Mouse (Mus musculus) layer of hippocampus, adult 18-20 months (tissue): ENCODE measurements at regions not wholly inside any gene's neighbourhood (a gene's known extent, or its start where the extent isn't known, plus 50 kb on each side); places are given as distances from the start of the nearest gene placed in this dataset.

Source experiments
- DNase-seq, 2 experiments: peaks; one replicate each; pipeline ENCODE4 v3.0.0; 2022; ENCODE audit warnings: low spot score in 2 of 2

GRCm38 (mm10) chr7:121214181-121214580, 132.7 kb downstream of the Otoa start:
- DNase-seq, result peak in 1 of 2 experiments; percentile 21

DNA sequence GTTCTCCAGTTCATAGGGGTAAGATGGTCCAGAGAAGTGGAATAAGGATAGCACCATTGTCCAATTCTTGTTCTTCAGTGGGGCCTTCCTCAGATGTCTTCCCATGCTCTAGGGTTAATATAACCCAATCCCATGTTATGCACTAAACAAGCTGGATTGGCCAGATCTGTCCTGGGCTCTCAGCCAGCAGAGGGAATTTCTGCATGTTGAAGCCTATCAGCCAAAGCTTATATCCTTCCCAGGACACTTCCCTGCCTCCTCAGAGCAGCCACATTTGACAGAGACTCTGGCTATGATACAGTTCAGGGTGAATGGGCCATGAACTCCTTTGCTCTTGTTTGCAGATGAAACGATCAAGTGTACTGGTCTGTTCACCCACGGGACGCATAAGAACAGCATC, 133.6 kb downstream of the Otoa start:
- DNase-seq, result no peak

GRCm38 (mm10) chr7:121215735-121216134, 134.3 kb downstream of the Otoa start:
- DNase-seq, result peak in 1 of 2 experiments; percentile 17

DNA sequence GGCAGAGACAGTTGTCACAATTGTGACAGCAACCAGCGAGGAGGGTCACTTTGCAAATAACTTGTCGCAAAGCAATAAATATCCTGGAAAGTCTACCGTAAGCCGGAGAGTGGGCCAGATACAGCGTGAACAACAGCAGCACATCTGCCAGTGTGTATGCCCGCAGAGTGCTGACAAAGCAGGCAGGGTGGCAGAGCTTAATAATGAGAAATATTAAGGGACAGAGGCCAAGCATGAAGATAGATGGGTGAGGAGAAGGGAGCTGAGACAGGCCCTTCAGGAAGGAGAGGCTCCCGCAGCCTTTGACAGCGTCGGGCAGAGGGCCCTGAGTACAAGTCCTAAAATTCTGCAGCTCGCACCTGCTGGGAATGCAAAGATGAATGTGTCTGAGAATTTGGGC, 136.6 kb downstream of the Otoa start:
- no peak for DNase-seq

DNA sequence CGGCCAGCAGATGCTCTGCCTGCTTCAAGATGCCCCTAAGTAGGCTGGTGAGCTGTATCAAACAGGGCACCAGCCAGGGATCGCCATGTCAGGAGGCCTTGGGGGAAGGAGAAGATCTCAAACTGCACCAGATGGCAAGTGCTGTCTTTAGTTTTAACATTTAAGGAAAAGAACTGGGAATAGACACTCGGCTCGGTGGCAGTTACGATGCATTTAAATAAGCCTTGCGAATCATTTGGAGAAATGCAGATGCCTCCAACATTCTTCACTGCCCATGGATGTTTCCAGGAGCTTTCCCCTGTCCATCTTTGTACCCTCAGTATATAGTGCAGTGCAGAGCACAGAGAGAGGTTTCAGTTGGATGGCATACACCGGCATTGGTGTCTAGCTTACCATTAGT, 139.7 kb downstream of the Otoa start:
- DNase-seq, result no peak

DNA sequence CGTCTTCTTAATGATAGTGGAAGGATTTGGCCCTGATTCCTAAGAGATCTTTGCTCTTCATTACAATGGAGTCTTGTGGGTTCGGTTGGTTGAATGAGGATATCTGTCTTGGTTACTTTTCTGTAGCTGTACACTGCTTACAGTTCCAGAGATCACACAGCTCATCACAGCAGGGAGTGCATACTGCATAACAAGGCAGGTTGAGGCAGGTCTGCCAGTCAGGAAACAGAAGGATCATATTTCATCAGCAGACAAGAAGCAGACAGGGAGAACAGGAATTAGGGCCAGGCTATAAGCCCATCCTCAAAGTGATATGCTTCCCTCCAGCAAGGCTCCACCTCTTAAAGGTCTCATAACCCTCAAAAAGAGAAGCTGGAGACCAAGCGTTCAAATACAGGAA, 150.4 kb downstream of the Otoa start:
- DNase-seq, result no peak

DNA sequence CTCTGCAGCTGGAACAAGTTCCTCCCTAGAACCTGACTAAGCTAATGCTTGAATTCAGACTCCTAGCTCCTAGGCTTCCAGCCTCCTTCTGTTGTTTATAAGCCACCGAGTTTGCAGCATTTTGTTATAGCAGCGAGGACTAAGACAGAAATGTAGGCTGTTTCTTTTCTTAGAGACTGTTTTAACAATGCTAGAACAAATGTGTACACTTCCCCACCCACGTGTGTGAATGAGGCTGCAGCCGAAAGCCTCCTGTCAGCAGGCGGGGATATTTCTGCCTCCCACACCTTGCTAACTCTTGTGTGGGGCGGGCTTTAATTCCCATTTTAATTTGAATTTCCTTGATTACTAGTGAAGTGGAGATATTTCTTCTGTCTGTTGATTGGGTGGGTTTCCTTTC, 153.4 kb downstream of the Otoa start:
- peak in 1 of 2 experiments; percentile 55 for DNase-seq

DNA sequence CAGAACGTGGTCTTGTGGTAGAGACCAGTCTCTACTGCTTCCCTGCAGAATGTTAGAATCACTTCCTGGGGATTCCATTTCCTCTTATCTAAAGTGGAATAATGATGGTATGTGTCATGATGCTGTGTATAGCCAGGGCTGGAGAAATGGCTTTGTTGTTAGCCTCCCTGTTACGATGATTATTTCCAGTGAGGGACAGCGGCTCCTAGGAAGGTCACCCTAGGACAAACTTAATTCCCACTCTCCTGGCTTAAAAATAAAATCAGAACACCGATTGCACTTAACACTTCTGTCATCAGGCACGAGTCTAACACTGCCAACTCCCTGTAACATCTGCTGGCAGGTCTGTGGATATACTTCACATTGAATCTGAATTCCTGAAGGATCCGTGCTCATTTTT, 151.9 kb upstream of the Hs3st2 start:
- DNase-seq, result no peak

DNA sequence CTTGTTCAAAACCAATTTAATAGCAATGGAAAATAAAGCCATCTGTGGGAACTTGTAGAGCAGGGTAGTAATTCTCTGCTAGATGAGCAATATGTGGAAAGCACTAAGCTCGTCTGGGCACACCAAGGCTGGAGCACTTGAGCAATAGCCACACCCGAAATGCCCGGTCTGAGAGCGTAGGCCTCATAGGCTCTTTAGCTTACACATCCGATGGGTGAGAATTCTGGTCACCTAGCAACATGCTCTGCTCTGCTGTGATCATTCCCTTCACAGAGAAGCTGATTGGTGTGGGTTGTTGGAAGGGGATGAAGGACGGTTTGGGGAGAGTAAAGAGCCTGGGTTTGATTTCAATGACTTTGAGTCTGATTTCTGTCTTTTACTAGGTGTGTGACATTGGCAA, 143.8 kb upstream of the Hs3st2 start:
- no peak for DNase-seq

DNA sequence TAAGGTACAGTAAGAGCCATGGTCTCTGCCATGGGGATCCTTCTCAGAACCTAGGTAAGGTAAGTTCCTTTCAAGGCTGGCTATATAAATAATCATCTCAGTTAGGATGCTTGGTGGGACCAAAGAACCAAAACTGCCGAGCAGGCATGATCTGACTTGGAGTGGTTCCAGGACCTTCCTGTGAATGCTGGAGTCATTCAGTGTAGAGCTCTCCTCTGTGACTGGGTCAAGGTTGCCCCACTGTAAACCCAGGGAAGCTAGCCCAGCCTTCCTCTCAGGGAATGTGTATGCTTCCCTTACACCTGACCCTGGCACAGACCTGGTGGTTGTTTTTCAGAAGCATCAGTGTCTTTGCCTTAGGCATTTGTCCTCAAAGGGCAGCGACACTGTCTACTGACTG, 134.2 kb upstream of the Hs3st2 start:
- DNase-seq, result no peak

DNA sequence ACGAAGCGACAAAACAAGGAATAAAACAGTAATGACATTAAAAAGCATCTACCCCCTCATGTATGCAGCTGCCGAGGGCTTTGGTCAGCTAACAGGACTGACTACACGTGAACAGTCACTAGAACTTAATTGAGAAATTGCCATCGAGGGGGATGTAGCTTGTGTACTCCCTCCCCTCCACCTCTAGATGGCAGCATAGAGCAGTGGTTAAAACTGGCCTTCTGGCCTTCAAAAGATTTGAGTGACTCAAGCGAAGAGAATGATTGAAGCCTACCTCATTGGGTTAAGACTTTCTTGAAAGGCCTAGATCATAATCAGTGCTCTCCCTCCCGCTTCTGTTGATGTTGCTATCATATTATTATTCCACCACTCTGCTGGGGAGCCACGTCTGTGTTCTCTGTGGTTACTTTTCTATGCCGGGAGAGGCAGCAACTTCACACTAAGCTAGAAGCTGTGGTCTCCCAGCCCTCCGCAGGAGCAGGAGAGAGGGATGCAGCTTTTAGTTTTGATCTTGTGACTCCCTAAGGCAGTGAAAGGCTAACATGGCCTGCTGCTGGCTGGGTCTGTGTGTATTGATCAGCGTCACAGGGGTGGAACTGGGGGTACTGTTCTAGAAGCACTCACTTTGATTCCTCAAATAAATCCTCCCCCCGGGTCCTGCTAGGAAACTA, 132.7 kb upstream of the Hs3st2 start:
- peak in 1 of 2 experiments; percentile 58 for DNase-seq

DNA sequence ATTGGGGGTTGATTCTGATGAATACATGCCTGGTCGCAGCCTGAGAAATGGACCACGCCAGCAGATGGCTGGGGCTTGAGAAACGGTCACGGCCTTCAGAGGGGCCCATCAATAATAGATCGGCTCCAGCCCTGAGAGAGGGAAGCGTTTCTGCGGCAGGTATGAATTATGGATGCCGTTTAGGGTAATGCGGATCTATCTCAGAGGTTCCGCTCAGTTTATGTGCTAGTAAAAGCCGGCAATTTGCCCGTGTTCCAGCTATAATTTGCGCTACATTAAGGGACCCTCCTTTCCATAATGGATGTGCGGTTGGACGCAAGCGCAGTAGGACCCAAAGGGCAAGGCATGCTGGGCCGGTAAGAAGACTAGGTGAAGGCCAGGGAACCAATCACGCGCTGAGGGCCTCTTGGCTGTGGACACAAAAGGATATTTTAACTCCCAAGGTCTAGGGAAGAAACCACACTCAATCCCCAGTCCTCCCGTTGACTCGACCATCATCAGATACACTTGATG, 132.1 kb upstream of the Hs3st2 start:
- no peak for DNase-seq

- DNase-seq, result no peak
These were observed 122.3 kb upstream of the Hs3st2 start for GRCm38 (mm10) chr7:121269358-121269757.

- DNase-seq, result no peak
These were observed 111.1 kb upstream of the Hs3st2 start for GRCm38 (mm10) chr7:121280597-121280996.

GRCm38 (mm10) chr7:121282154-121282553, 109.5 kb upstream of the Hs3st2 start:
- peak in 1 of 2 experiments; percentile 19 for DNase-seq

DNA sequence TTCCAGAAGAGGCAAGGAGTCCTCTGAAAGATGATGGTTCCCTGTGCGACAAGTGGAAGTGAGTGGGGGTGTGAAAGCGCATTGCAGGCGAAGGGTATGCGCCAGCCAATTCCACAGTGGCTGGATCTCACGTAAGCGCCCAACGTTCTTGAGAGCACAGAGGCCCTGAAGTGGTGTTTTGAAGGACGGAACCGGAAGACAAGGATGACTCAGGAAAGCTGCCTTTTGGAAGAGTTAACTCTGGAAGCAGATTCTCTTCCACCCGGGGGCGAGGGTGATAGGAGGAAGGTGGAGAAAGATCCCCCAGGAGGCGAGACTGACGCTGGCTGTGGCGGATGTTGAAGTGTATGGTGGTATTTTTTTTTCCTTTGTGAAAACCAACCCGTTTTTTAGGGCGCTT, 101.9 kb upstream of the Hs3st2 start:
- no peak for DNase-seq

DNA sequence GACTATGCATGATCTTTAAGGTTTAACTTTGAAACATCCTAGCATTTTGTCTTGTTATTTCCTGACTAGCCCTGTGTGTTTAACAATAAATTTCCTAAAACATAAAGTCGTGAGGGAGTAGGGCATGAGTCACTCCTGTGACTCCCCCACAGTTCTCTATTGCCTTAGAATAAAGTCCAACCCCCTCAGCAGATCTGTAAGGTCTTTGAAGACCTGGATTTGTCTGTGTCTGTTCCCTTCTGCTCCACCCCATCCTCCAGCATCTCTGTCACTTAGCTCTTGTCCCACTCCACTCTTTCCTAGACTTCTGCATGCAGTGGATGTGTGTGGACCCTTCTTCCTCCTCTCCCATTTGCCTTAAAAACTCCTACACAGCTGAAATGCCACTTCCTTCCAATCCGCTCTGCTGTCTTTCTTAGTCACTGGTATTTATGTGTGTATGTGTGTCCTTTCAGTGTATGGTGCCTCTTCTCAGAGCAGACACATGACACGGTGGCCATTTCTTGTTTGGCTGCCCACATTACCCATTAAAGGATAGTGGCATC, 95.4 kb upstream of the Hs3st2 start:
- DNase-seq, result peak in 1 of 2 experiments; percentile 22

GRCm38 (mm10) chr7:121312961-121313587, 78.6 kb upstream of the Hs3st2 start:
- DNase-seq, result no peak

- peak in 1 of 2 experiments; percentile 32 for DNase-seq
These were observed 77.1 kb upstream of the Hs3st2 start for GRCm38 (mm10) chr7:121314521-121314920.

DNA sequence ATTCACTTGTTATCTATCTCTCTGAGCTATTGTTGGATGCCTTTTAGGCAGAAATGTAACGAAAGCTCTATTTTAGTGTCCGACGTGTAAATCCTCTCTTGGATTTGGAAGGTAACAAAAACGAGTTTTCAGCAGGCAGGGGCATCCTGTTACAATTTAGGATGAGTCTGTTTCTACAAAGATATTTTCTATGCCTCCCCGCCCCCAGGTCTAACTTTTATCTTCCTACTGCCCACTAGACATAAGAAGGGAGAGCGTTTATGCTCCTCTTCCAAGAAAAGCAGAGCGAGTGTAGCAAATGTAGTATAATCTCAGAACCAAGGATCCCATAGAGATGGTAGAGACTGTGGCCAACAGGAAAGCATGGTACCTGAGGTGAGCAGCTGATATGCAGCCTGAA, 62.4 kb upstream of the Hs3st2 start:
- DNase-seq, result no peak

DNA sequence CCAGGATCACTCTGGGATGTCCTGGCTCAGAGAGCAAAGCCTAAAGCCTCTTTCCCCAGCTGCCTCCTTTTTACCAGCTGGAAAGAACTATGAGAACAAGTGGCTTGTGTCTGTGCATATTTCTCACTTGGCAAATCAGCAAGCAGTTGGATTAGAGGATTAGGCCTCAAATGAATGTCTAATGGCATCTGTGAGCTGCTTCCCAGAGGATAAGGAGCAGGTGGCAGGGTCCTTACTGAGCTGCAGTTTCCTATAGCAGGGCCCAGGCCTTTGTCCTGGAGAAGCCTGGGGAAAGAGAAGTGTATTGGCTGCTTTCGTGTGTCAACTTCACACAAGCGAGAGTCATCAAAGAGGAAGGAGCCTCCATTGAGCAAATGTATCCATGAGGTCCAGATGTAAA, 59.1 kb upstream of the Hs3st2 start:
- no peak for DNase-seq

DNA sequence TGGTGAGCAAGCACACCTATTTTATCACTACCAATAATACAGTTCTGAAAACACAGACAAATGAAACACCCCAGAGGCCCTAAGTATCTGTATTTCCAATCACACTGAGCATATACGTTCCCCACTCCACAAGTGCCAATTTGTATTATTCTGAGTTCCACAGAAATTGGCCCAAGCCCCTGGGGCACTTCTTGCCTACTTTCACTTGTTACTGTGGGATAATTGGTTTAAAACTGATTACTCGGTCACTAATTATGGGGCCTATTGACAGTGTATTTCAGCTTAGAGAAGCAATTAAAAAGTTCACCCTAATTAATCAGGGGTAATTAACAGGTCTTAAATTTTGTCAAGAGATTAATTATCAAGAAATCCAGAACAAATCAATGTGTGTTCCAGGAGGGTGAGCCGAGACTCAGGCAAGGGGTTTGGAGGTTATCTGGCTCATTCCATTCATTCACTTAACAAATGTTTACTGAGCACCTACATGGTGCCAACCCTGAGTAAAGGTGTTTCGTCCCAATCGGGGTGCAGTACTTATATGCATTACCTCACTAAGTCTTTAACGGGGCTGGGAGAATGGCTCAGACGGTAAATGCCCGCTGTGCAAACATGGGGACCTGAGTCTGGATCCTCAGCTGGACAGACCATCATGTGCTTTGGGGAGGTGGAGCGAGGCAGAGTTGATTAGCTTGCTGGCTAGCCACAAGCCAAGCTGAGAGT, 56.1 kb upstream of the Hs3st2 start:
- no peak for DNase-seq
